In genomic region chr13:32267184-32267775, GRCm38 (mm10) we compare ENCODE assay signal across 15 mouse cellular contexts.
DNase-seq lines count a peak whose midpoint lies in the region; ATAC-seq lines count a peak whose summit lies in the region.
"Had no signal": no experiment of that assay in that cellular context is flagged by ENCODE, and none has a peak within 500 bp of the region (broad histone marks: within the 10 kb centered on the region; RNA-seq: fewer than 3 reads in every experiment).

No protein-coding gene starts in this region.

- no peaks in the 10 kb centered on the region for H3K36me3 ChIP-seq in limb, embryonic 15.5 days
- H3K36me3 ChIP-seq: heart, embryonic 13.5 days; hindbrain, embryonic 12.5 days; kidney, embryonic 15.5 days; limb, embryonic 12.5 days had no signal

- 0 out of 2 replicates have a peak, but pooled peaks cover 8% of the 10 kb centered on the region for H3K4me1 ChIP-seq in limb, embryonic 15.5 days
- H3K4me1 ChIP-seq: hindbrain, embryonic 12.5 days; kidney, embryonic 15.5 days had no signal

- peak overlapping the region; percentile 22; the same call in 1 of the 2 replicates for H3K27ac ChIP-seq in limb, embryonic 15.5 days
- H3K27ac ChIP-seq: heart, embryonic 13.5 days; hindbrain, embryonic 12.5 days; kidney, embryonic 15.5 days; limb, embryonic 12.5 days; stomach, postnatal 0 days had no signal

- no peak for ATAC-seq in limb, embryonic 15.5 days (ENCODE audit: insufficient number of reproducible peaks, low FRiP score, low TSS enrichment, low read depth)

- DNase-seq in adrenal gland, postnatal 10 days, result peak; percentile 29
- no peak for DNase-seq in adrenal gland, postnatal 4 days (ENCODE audit: low spot score in 2 of 2)
- DNase-seq in kidney, postnatal 10 days, result peak; percentile 13
- DNase-seq in kidney, adult 8-10 months, result no peak
- peak; percentile 98 for DNase-seq in Muller cell, postnatal 12 days (ENCODE audit: inconsistent ontology term)
- no peak for DNase-seq in left cerebral cortex, adult 18-20 months (ENCODE audit: low spot score in 2 of 2)
- DNase-seq in cerebellum, postnatal 10 days, result no peak
- DNase-seq: B cell, adult 2 months; cerebellum, adult 9-11 months had no signal

- H3K4me3 ChIP-seq in limb, embryonic 15.5 days, result no peak overlapping the region
- H3K4me3 ChIP-seq: heart, embryonic 13.5 days; hindbrain, embryonic 12.5 days; kidney, embryonic 15.5 days; limb, embryonic 12.5 days had no signal

- 25% methylated on average over 2 of the region's 2 CpGs for WGBS in limb, embryonic 15.5 days

- no peak overlapping the region for H3K9ac ChIP-seq in limb, embryonic 15.5 days
- H3K9ac ChIP-seq: heart, embryonic 13.5 days; hindbrain, embryonic 12.5 days; kidney, embryonic 15.5 days; limb, embryonic 12.5 days had no signal

- H3K27me3 ChIP-seq in limb, embryonic 15.5 days, result no peaks in the 10 kb centered on the region
- H3K27me3 ChIP-seq: heart, embryonic 13.5 days; hindbrain, embryonic 12.5 days; kidney, embryonic 15.5 days; limb, embryonic 12.5 days had no signal

- H3K4me2 ChIP-seq in limb, embryonic 15.5 days, result no peak overlapping the region
- H3K4me2 ChIP-seq: heart, embryonic 13.5 days; hindbrain, embryonic 12.5 days; kidney, embryonic 15.5 days; limb, embryonic 12.5 days had no signal

- no peaks in the 10 kb centered on the region for H3K9me3 ChIP-seq in limb, embryonic 15.5 days
- H3K9me3 ChIP-seq: heart, embryonic 13.5 days; hindbrain, embryonic 12.5 days; kidney, embryonic 15.5 days; limb, embryonic 12.5 days had no signal

Comparison
In these comparisons a context has a peak if more than half of its experiments do, and no peak if none do; other contexts are left out.
1. DNase-seq: peak in adrenal gland, postnatal 10 days (single experiment), kidney, postnatal 10 days (single experiment) and Muller cell, postnatal 12 days (single experiment); none in adrenal gland, postnatal 4 days (0 of 2), kidney, adult 8-10 months (0 of 2), left cerebral cortex, adult 18-20 months (0 of 2) and cerebellum, postnatal 10 days (0 of 2).